Mouse (Mus musculus) stomach, embryonic 16.5 days (tissue): ENCODE results near the gene Ncoa7. TPM values are rescaled to one million over a fixed set of nuclear protein-coding genes. Genes with fewer than 3 reads are reported as not detected.
"Not testable (repeated sequence)": the region's sequence is repeated elsewhere in the genome, so short reads cannot be mapped to it uniquely, and the experiment has no call there.

Experiments used
- ATAC-seq: fragments of 200-750 bp; cut with Nextera tagmentation; 2 replicates; pipeline ENCODE4 v1.8.0; 2017; ENCODE audit warnings: moderate number of reproducible peaks, moderate TSS enrichment; ENCODE audit not compliant: insufficient read depth, low FRiP score
- H3K27ac ChIP-seq: fragments of 300-500 bp; sonication (generic); 2 replicates; pipeline ENCODE4 v1.5.1; 2014; ENCODE audit warnings: low read length
- H3K27me3 ChIP-seq: fragments of 300-500 bp; sonication (generic); 2 replicates; pipeline ENCODE4 v1.6.1; 2014; ENCODE audit warnings: low read length, control low read depth, mixed read lengths; ENCODE audit not compliant: control insufficient read depth, insufficient read depth
- H3K36me3 ChIP-seq: fragments of 300-500 bp; sonication (generic); 2 replicates; pipeline ENCODE4 v1.6.1; 2014; ENCODE audit warnings: low read length; ENCODE audit not compliant: control insufficient read depth, insufficient read depth
- H3K4me1 ChIP-seq: fragments of 300-500 bp; sonication (generic); 2 replicates; pipeline ENCODE4 v1.6.1; 2014; ENCODE audit warnings: low read length, control low read depth, mixed read lengths; ENCODE audit not compliant: control insufficient read depth, insufficient read depth
- H3K4me2 ChIP-seq: fragments of 300-500 bp; sonication (generic); 2 replicates; pipeline ENCODE4 v1.6.1; 2014; ENCODE audit warnings: low read depth, low read length, mixed read lengths
- H3K4me3 ChIP-seq: fragments of 300-500 bp; sonication (generic); replicated peaks from 2 replicates; pipeline ENCODE4 v1.5.1; 2014; ENCODE audit warnings: mild to moderate bottlenecking, low read length
- H3K9ac ChIP-seq: fragments of 300-500 bp; sonication (generic); 2 replicates; pipeline ENCODE4 v1.6.1; 2014; ENCODE audit warnings: low read length
- H3K9me3 ChIP-seq: fragments of 300-500 bp; sonication (generic); replicated peaks from 2 replicates; pipeline ENCODE4 v1.6.1; 2016; ENCODE audit warnings: low read length, control low read depth; ENCODE audit not compliant: control insufficient read depth
- WGBS: fragments of 180-500 bp; shearing (Covaris S2); extraction: QIAGEN DNeasy Blood & Tissue Kit; methylation state at CpG from one replicate; pipeline ENCODE4 v1.1.7; 2014; 5-methylcytosine and 5-hydroxymethylcytosine counted together
- polyA plus RNA-seq: library from polyadenylated mRNA; unstranded; fragments of >200 nt; fragmentation: Nextera tagmentation; extraction: Ambion mirVana; gene quantifications from 2 replicates; pipeline ENCODE4 v1.2.1, GENCODE M21; 2015

Gene Ncoa7
- polyA plus RNA-seq, 1 experiment from 2014 or later, result 11.9 TPM

- WGBS, result 72% methylated on average over 2 of the region's 2 CpGs
- Histone ChIP-seq H3K4me2 (no peak overlapping the region), H3K9ac (no peak overlapping the region), H3K4me3 (no peak overlapping the region), H3K27ac (no peak overlapping the region), H3K9me3 (no peaks in the 10 kb centered on the region), H3K4me1 (no peaks in the 10 kb centered on the region), H3K36me3 (no peaks in the 10 kb centered on the region), H3K27me3 (no peaks in the 10 kb centered on the region)
- ATAC-seq, result no peak
These were observed 125.1 kb downstream of the Ncoa7 start for GRCm38 (mm10) chr10:30678051-30678450.

GRCm38 (mm10) chr10:30674825-30675224 lies 128.3 kb downstream of the Ncoa7 start:
- Histone ChIP-seq H3K4me2 (no peak overlapping the region), H3K9me3 (no peaks in the 10 kb centered on the region), H3K27ac (no peak overlapping the region), H3K36me3 (peaks cover 7% of the 10 kb centered on the region; the same call in 1 of the 2 replicates), H3K4me1 (no peaks in the 10 kb centered on the region), H3K9ac (no peak overlapping the region), H3K4me3 (no peak overlapping the region), H3K27me3 (no peaks in the 10 kb centered on the region)
- WGBS, result 81% methylated on average over 3 of the region's 3 CpGs
- no peak for ATAC-seq

- Histone ChIP-seq H3K9ac (no peak overlapping the region), H3K4me1 (no peaks in the 10 kb centered on the region), H3K9me3 (no peaks in the 10 kb centered on the region), H3K27ac (no peak overlapping the region), H3K27me3 (no peaks in the 10 kb centered on the region), H3K4me3 (no peak overlapping the region), H3K36me3 (peaks cover 9% of the 10 kb centered on the region; the same call in 1 of the 2 replicates), H3K4me2 (no peak overlapping the region)
- no peak for ATAC-seq
- WGBS, result 82% methylated on average over 2 of the region's 2 CpGs
These were observed 136.5 kb downstream of the Ncoa7 start for GRCm38 (mm10) chr10:30666580-30666979.

- Histone ChIP-seq H3K4me1 (no peaks in the 10 kb centered on the region), H3K36me3 (0 out of 2 replicates have a peak, but pooled peaks cover 5% of the 10 kb centered on the region), H3K4me2 (no peak overlapping the region), H3K4me3 (no peak overlapping the region), H3K27ac (no peak overlapping the region), H3K9ac (no peak overlapping the region), H3K9me3 (no peaks in the 10 kb centered on the region), H3K27me3 (no peaks in the 10 kb centered on the region)
- WGBS, result 82% methylated on average over 6 of the region's 6 CpGs
- ATAC-seq, result no peak
These were observed 142.4 kb downstream of the Ncoa7 start for GRCm38 (mm10) chr10:30660564-30661328.

GRCm38 (mm10) chr10:30655655-30656054 lies 147.5 kb downstream of the Ncoa7 start:
- Histone ChIP-seq H3K9ac (peak overlapping the region; percentile 55), H3K4me1 (no peaks in the 10 kb centered on the region), H3K4me2 (peak overlapping the region; percentile 40), H3K27me3 (no peaks in the 10 kb centered on the region), H3K36me3 (no peaks in the 10 kb centered on the region), H3K9me3 (no peaks in the 10 kb centered on the region), H3K27ac (peak overlapping the region; percentile 15; the same call in 1 of the 2 replicates), H3K4me3 (peak overlapping the region; percentile 25)
- peak; percentile 10; the same call in 1 of the 2 replicates for ATAC-seq
- WGBS, result 16% methylated on average over 5 of the region's 5 CpGs

- H3K36me3 ChIP-seq, result 0 out of 2 replicates have a peak, but pooled peaks cover 5% of the 10 kb centered on the region
- H3K27ac ChIP-seq, result no peak overlapping the region
- H3K27me3 ChIP-seq, result no peaks in the 10 kb centered on the region
- no peak overlapping the region for H3K9ac ChIP-seq
- H3K4me3 ChIP-seq, result no peak overlapping the region
- no peaks in the 10 kb centered on the region for H3K4me1 ChIP-seq
- WGBS, result 31% methylated on average over 2 of the region's 2 CpGs
- no peaks in the 10 kb centered on the region for H3K9me3 ChIP-seq
- ATAC-seq, result no peak
- H3K4me2 ChIP-seq, result no peak overlapping the region
These were observed 155.4 kb downstream of the Ncoa7 start for GRCm38 (mm10) chr10:30647681-30648080.

- 75% methylated on average over 3 of the region's 3 CpGs for WGBS
- H3K36me3 ChIP-seq, result no peaks in the 10 kb centered on the region
- ATAC-seq, result no peak
- no peaks in the 10 kb centered on the region for H3K9me3 ChIP-seq
- no peaks in the 10 kb centered on the region for H3K4me1 ChIP-seq
- no peak overlapping the region for H3K4me2 ChIP-seq
- H3K27ac ChIP-seq, result no peak overlapping the region
- H3K4me3 ChIP-seq, result no peak overlapping the region
- H3K27me3 ChIP-seq, result no peaks in the 10 kb centered on the region
- H3K9ac ChIP-seq, result no peak overlapping the region
These were observed 164.9 kb downstream of the Ncoa7 start for GRCm38 (mm10) chr10:30638216-30638615.

- not testable (repeated sequence) for H3K4me3 ChIP-seq, H3K27me3 ChIP-seq, H3K9me3 ChIP-seq, H3K27ac ChIP-seq, H3K4me2 ChIP-seq, H3K4me1 ChIP-seq, ATAC-seq, H3K36me3 ChIP-seq, H3K9ac ChIP-seq
- WGBS, result 65% methylated on average over 1 of the region's 1 CpGs
These were observed 166.5 kb downstream of the Ncoa7 start for GRCm38 (mm10) chr10:30636474-30637154.

- Histone ChIP-seq H3K4me2 (no peak overlapping the region), H3K4me3 (no peak overlapping the region), H3K4me1 (no peaks in the 10 kb centered on the region), H3K36me3 (no peaks in the 10 kb centered on the region), H3K9me3 (no peaks in the 10 kb centered on the region), H3K27ac (no peak overlapping the region), H3K9ac (no peak overlapping the region), H3K27me3 (no peaks in the 10 kb centered on the region)
- WGBS, result 91% methylated on average over 1 of the region's 1 CpGs
- ATAC-seq, result no peak
These were observed 170.4 kb downstream of the Ncoa7 start for GRCm38 (mm10) chr10:30632718-30633117.
